Mouse (Mus musculus) midbrain, embryonic 11.5 days (tissue): ENCODE measurements at regions not wholly inside any gene's neighbourhood (a gene's known extent, or its start where the extent isn't known, plus 50 kb on each side); places are given as distances from the start of the nearest gene placed in this dataset.

Source experiments
- ATAC-seq: fragments of 200-750 bp; cut with Nextera tagmentation; 2 replicates; pipeline ENCODE4 v1.8.0; 2017; ENCODE audit warnings: moderate TSS enrichment, moderate library complexity; ENCODE audit not compliant: low FRiP score
- DNase-seq: peaks from one replicate; pipeline ENCODE4 v3.0.0; 2015; ENCODE audit warnings: low spot score; ENCODE audit errors: missing footprints
- H3K27ac ChIP-seq: fragments of 300-500 bp; sonication (generic); 2 replicates; pipeline ENCODE4 v1.5.1; 2014; ENCODE audit warnings: low read depth, low read length
- H3K27me3 ChIP-seq: fragments of 300-500 bp; sonication (generic); 2 replicates; pipeline ENCODE4 v1.6.1; 2014; ENCODE audit warnings: mild to moderate bottlenecking, low read length, moderate library complexity, mixed read lengths; ENCODE audit not compliant: control insufficient read depth, insufficient read depth
- H3K36me3 ChIP-seq: fragments of 300-500 bp; sonication (generic); 2 replicates; pipeline ENCODE4 v1.6.1; 2014; ENCODE audit warnings: mild to moderate bottlenecking, low read length, moderate library complexity, mixed read lengths; ENCODE audit not compliant: control insufficient read depth, insufficient read depth
- H3K4me1 ChIP-seq: fragments of 300-500 bp; sonication (generic); 2 replicates; pipeline ENCODE4 v1.6.1; 2014; ENCODE audit warnings: low read length; ENCODE audit not compliant: control insufficient read depth, insufficient read depth
- H3K4me2 ChIP-seq: fragments of 300-500 bp; sonication (generic); 2 replicates; pipeline ENCODE4 v1.6.1; 2014; ENCODE audit warnings: mild to moderate bottlenecking, moderate library complexity
- H3K4me3 ChIP-seq: fragments of 300-500 bp; sonication (generic); 2 replicates; pipeline ENCODE4 v1.5.1; 2014; ENCODE audit warnings: low read depth, low read length
- H3K9ac ChIP-seq: fragments of 300-500 bp; sonication (generic); 2 replicates; pipeline ENCODE4 v1.6.1; 2014; ENCODE audit warnings: low read length
- H3K9me3 ChIP-seq: fragments of 300-500 bp; sonication (generic); 2 replicates; pipeline ENCODE4 v1.6.1; 2016; ENCODE audit warnings: low read length; ENCODE audit not compliant: control insufficient read depth
- WGBS: fragments of 180-500 bp; shearing (Covaris S2); extraction: QIAGEN DNeasy Blood & Tissue Kit; methylation state at CpG from one replicate; pipeline ENCODE4 v1.1.7; 2014; 5-methylcytosine and 5-hydroxymethylcytosine counted together

DNA sequence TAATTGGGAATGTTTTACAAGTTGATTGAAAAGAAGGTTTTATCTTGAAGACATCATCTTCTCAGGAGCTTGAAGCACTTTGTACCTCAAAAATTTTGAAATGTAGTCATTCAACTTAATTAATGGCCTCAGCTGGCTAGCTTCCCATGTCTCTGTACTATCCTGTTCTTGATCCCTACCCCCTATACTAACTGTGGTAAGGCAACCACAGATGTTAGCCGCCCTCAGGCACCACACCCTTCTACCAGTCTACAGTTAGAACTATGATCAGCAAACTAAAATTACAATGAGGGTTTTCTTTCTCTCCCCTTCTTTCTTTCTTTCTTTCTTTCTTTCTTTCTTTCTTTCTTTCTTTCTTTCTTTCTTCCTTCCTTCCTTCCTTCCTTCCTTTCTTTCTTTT is 225.1 kb upstream of the Mef2c start:
- Histone ChIP-seq H3K4me3 (no peak overlapping the region), H3K27me3 (no peaks in the 10 kb centered on the region)
- WGBS, result 97% methylated on average over 1 of the region's 1 CpGs

DNA sequence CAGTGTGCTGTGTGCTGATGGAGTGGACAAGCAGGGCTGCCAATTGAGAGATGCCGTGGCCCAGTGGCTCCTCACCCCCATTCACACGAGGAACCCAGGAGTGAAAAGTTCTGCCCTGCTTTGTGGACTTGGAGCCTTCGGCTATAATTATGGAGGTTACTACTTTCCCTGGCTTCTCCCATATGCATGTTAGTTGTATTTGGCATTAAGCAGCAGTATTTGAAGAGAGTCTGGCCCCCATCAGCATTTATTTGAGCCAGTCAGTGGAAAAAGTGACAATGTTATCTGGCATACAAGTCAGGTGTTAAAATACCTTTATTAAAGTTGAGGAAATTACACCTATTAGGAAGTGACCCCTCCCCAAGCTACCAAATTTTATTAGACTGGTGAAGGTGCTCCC is 196.1 kb upstream of the Mef2c start:
- H3K27me3 ChIP-seq, result no peaks in the 10 kb centered on the region
- ATAC-seq, result no peak
- H3K9ac ChIP-seq, result no peak overlapping the region
- 84% methylated on average over 3 of the region's 3 CpGs for WGBS
- no peak overlapping the region for H3K4me3 ChIP-seq
- H3K9me3 ChIP-seq, result no peaks in the 10 kb centered on the region
- H3K4me2 ChIP-seq, result no peak overlapping the region
- DNase-seq, result no peak
- no peak overlapping the region for H3K27ac ChIP-seq
- H3K4me1 ChIP-seq, result no peaks in the 10 kb centered on the region
- no peaks in the 10 kb centered on the region for H3K36me3 ChIP-seq

More for the DNA sequence above, 225.1 kb upstream of the Mef2c start:
- Histone ChIP-seq H3K4me2 (no peak overlapping the region), H3K27ac (no peak overlapping the region), H3K4me1 (no peaks in the 10 kb centered on the region), H3K9ac (no peak overlapping the region), H3K9me3 (no peaks in the 10 kb centered on the region), H3K36me3 (no peaks in the 10 kb centered on the region)
- DNase-seq, result no peak
- no peak for ATAC-seq

DNA sequence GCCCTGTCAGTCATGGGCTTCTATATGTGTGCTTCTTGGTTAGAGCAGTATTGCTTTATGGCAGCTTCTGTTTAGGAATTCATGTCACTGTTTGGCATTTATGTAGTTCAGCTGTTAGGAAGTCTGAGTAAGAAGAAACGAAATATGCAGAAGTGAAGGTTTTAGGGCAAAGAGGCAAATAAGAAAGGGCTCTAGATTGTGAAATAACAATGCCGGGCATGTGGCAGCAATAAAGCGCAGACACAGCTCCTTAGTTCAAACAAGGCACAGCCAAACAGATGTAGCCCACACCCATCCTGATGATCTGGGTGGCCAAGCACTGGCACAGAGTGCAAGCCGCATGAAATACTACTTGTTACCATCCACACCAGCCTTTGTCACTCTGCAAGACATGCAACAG is 175.3 kb upstream of the Mef2c start:
- Histone ChIP-seq H3K4me1 (no peaks in the 10 kb centered on the region), H3K27ac (no peak overlapping the region), H3K9ac (no peak overlapping the region), H3K4me2 (no peak overlapping the region), H3K27me3 (no peaks in the 10 kb centered on the region), H3K9me3 (no peaks in the 10 kb centered on the region), H3K4me3 (no peak overlapping the region), H3K36me3 (no peaks in the 10 kb centered on the region)
- WGBS, result 76% methylated on average over 4 of the region's 4 CpGs
- DNase-seq (peak; percentile 72), ATAC-seq (0 out of 2 replicates have a peak, but pooled peaks have one; percentile 38)

DNA sequence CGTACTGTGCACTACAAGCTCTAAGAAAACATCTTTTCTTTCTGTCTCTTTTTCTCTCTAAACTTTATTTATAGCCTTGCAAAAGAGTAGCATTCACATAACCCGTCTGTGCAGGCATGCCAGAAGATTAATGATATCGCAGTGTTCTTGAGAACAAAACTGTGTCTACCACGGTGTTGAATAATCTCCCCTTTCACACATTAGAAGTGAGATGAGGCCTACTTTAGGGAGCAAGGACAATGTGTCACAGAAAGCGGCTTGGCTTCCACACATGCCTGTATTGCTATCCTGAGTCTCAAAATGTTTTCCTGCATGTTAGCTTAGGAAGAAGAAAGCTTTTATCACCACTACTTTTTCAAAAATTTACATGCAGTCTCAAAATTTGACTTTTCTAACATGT is 170.1 kb upstream of the Mef2c start:
- WGBS, result 57% methylated on average over 5 of the region's 5 CpGs
- no peaks in the 10 kb centered on the region for H3K9me3 ChIP-seq
- H3K27ac ChIP-seq, result no peak overlapping the region
- no peaks in the 10 kb centered on the region for H3K36me3 ChIP-seq
- no peaks in the 10 kb centered on the region for H3K27me3 ChIP-seq
- H3K4me1 ChIP-seq, result no peaks in the 10 kb centered on the region
- H3K9ac ChIP-seq, result no peak overlapping the region
- DNase-seq (peak; percentile 47), ATAC-seq (no peak)
- H3K4me3 ChIP-seq, result no peak overlapping the region
- H3K4me2 ChIP-seq, result no peak overlapping the region

DNA sequence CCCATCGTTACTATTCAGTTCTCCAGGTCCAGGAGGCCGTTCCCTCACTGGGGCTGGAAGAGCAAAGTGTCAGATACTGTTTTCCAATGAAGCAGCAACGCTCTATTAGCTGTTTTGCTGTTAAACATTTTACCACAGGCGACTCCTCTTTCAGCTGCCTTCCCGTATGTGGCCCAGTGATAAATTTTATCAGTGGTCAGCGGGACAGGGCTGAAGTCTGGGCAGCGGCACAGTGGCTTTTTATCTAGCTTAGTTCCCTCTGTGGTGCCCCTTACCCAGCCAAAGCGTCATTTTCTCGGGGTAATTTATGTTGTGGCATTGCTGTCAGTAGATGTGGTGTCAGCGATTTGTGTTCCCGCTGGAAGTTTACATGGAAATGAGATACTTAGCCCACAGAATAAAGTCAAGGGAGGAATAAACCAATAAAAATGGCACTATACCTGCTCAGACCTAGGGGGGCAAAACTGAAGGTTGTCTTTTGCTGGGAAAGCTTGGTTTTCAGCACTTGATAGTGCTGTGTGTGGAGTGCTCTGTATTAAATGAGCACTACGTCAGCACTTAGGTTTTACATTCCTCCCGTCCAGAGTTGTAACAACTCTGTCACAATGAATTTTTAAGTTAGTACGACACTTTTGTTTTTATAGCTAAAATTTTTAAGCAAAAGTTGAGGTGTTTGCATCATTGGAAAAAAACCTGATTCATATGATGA is 159.1 kb upstream of the Mef2c start:
- Histone ChIP-seq H3K27ac (no peak overlapping the region), H3K4me1 (no peaks in the 10 kb centered on the region), H3K36me3 (no peaks in the 10 kb centered on the region), H3K4me3 (no peak overlapping the region), H3K4me2 (no peak overlapping the region), H3K9ac (no peak overlapping the region), H3K9me3 (no peaks in the 10 kb centered on the region), H3K27me3 (no peaks in the 10 kb centered on the region)
- no peak for DNase-seq
- 90% methylated on average over 14 of the region's 14 CpGs for WGBS
- no peak for ATAC-seq

DNA sequence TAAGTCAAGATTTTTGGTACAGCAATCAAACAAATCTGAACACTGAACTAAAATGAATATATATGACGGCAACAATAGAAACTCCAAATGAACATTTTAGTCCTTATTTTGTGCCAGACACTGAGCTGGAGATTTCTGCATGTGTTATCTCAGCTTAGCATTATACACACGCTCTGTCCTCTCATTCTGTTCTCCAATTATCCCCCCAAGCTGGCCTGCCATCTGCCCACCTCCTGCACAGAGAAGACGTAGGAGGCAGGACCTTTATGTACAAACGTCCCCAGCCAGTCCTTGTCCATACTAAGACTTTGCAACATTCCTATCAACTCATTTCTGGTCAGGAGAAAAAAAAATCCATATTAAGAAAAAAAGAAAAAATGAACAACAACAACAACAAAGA is 148.5 kb upstream of the Mef2c start:
- H3K27me3 ChIP-seq, result no peaks in the 10 kb centered on the region
- H3K9ac ChIP-seq, result no peak overlapping the region
- no peak overlapping the region for H3K4me3 ChIP-seq
- no peaks in the 10 kb centered on the region for H3K36me3 ChIP-seq
- ATAC-seq, result no peak
- no peaks in the 10 kb centered on the region for H3K9me3 ChIP-seq
- no peak overlapping the region for H3K4me2 ChIP-seq
- DNase-seq, result no peak
- H3K4me1 ChIP-seq, result no peaks in the 10 kb centered on the region
- no peak overlapping the region for H3K27ac ChIP-seq
- WGBS, result 78% methylated on average over 4 of the region's 4 CpGs

DNA sequence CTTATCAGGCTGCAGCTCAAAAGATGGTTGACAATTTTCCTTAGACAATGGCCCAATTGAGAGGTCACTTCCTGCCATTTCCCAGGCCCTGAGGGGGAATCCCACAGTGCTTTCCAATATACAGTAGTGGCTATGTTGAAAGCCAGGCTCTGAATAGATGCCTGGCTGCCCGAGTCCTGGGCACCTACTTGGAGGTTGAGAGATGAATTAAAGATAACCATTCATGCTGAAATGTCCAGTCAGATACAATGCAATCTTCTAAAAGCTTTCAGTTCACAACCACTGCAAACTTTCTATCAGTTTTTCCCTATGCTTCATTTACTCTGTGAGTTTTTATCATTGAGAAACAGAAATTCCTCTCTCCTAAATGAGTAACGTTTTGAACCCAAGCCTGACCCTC is 143.3 kb upstream of the Mef2c start:
- H3K36me3 ChIP-seq, result no peaks in the 10 kb centered on the region
- ATAC-seq, result no peak
- H3K4me1 ChIP-seq, result no peaks in the 10 kb centered on the region
- H3K27me3 ChIP-seq, result no peaks in the 10 kb centered on the region
- no peak overlapping the region for H3K9ac ChIP-seq
- H3K4me3 ChIP-seq, result no peak overlapping the region
- WGBS, result 70% methylated on average over 2 of the region's 2 CpGs
- H3K9me3 ChIP-seq, result no peaks in the 10 kb centered on the region
- H3K27ac ChIP-seq, result no peak overlapping the region
- DNase-seq, result no peak
- H3K4me2 ChIP-seq, result no peak overlapping the region

DNA sequence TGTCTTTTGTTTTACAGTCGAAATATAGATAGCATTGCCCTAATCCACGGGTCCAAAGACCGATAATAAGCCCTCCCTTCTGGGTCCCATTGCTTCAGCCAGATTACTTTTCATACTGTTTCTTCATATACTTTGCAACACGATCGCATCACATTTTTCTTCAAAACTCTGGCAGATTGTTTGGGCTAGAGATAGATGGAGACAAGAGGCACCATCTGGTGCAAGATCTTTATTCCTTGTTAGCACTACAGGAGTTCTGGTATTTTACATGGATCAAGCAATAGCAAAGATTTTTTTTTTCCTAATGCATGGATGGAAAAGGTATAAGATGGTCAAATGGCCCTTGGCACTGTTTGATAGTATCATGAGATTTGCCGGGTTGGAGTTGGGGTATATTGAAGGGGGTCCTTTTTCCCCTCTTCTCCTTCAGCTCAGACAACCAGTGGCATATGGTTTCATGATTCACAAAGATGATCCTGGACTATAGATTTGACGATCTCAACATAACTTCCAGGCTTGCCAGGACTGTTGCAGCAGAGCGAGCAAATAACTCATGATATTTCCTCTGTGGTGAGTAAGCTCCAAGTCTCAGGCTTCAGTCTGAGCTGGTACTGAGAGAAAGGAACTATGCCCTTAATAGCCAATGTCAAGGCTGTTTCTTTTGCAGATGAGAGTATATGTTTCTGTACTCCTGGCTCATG is 127.6 kb upstream of the Mef2c start:
- ATAC-seq (no peak), DNase-seq (no peak)
- Histone ChIP-seq H3K9ac (no peak overlapping the region), H3K4me3 (no peak overlapping the region), H3K36me3 (no peaks in the 10 kb centered on the region), H3K4me2 (no peak overlapping the region), H3K9me3 (no peaks in the 10 kb centered on the region), H3K4me1 (no peaks in the 10 kb centered on the region), H3K27ac (no peak overlapping the region), H3K27me3 (no peaks in the 10 kb centered on the region)
- WGBS, result 91% methylated on average over 8 of the region's 8 CpGs

DNA sequence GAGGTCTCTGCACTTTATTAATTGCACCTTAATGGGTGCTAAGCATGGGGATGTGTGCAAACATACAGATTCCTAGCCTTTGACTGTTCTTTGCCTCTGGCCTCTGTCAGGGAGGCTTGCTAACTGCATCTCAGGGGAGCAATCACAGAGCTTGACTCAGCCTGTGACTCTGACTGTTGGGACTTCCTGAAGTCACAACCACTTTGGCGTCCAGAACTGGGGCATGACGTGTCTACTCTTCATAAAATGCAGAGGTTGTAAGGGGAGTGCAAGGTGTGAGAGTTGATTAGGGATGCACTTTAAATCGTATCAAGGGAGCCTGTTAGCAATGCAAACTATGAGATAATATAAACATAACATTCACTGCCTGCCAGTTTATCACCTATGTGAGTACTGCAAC is 125.2 kb upstream of the Mef2c start:
- Histone ChIP-seq H3K9me3 (no peaks in the 10 kb centered on the region), H3K27me3 (no peaks in the 10 kb centered on the region), H3K4me1 (no peaks in the 10 kb centered on the region), H3K4me3 (no peak overlapping the region), H3K9ac (no peak overlapping the region), H3K4me2 (no peak overlapping the region), H3K27ac (no peak overlapping the region), H3K36me3 (no peaks in the 10 kb centered on the region)
- ATAC-seq (no peak), DNase-seq (no peak)
- 69% methylated on average over 3 of the region's 3 CpGs for WGBS
